Comparison of ENCODE assay signal across 9 mouse cellular contexts in the genomic region with DNA sequence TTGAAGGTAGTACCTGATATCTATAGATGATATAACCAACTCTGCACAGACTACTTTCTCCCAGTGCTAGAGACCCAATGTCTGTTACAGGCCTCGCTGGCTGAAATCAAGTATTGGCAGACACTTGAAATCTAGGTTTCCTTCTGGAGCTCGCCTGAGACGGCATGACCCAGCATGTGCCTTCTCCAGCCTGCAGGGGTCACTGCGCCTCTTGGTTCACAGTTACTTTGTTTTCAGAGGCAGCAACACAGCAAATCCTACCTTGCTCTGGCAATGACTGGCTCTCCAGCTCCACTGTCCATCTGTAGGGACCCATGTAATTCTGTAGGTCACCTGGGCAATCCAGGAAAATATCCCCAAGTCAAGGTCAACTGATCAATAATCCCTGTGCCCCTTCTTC.
DNase-seq lines count a peak whose midpoint lies in the region; ATAC-seq lines count a peak whose summit lies in the region.
"Had no signal": no experiment of that assay in that cellular context is flagged by ENCODE, and none has a peak within 500 bp of the region (broad histone marks: within the 10 kb centered on the region; RNA-seq: fewer than 3 reads in every experiment).

No protein-coding gene starts in this region.

- no peak overlapping the region for H3K27ac ChIP-seq in heart, embryonic 11.5 days (ENCODE audit: low read depth, low read length)
- H3K27ac ChIP-seq: neural tube, embryonic 12.5 days had no signal

- no peak overlapping the region for H3K9ac ChIP-seq in heart, embryonic 11.5 days (ENCODE audit: low read depth, low read length)
- H3K9ac ChIP-seq: neural tube, embryonic 12.5 days had no signal

- no peaks in the 10 kb centered on the region for H3K36me3 ChIP-seq in heart, embryonic 11.5 days (ENCODE audit: control insufficient read depth, insufficient read depth, low read length)
- H3K36me3 ChIP-seq: neural tube, embryonic 12.5 days had no signal

- no peaks in the 10 kb centered on the region for H3K9me3 ChIP-seq in heart, embryonic 11.5 days (replicated peaks; ENCODE audit: control insufficient read depth, low read length)
- H3K9me3 ChIP-seq: neural tube, embryonic 12.5 days had no signal

- intact Hi-C loops in heart, postnatal 14 days (cut with DNase I), result loop anchor here (2.0 to 10.0 kb wide), 2 partner anchors 95 to 191 kb away; no protein-coding TSS in a partner anchor

- H3K4me2 ChIP-seq in heart, embryonic 11.5 days, result no peak overlapping the region
- H3K4me2 ChIP-seq: neural tube, embryonic 12.5 days had no signal

- no peaks in the 10 kb centered on the region for H3K27me3 ChIP-seq in heart, embryonic 11.5 days (ENCODE audit: control insufficient read depth, insufficient read depth, low read length)
- H3K27me3 ChIP-seq: neural tube, embryonic 12.5 days had no signal

- 25% methylated on average over 4 of the region's 4 CpGs for WGBS in heart, embryonic 11.5 days (ENCODE audit: insufficient replicate concordance)

- ATAC-seq in heart, embryonic 11.5 days (replicated peaks; ENCODE audit: insufficient number of reproducible peaks, low FRiP score, low TSS enrichment), result no peak

- peak; percentile 40 to 62 for DNase-seq in heart, postnatal 14 days
- DNase-seq in thymus, postnatal 25 days, result peak; percentile 2
- no peak for DNase-seq in thymus, postnatal 0 days (ENCODE audit: low spot score)
- DNase-seq in cerebellum, postnatal 10 days, result peak; percentile 70 to 73
- peak; percentile 76 for DNase-seq in kidney, postnatal 10 days
- peak; percentile 2 for DNase-seq in lung, postnatal 25 days (ENCODE audit: low spot score)
- DNase-seq in spleen, adult 12 weeks (ENCODE audit: low spot score), result no peak

- no peak overlapping the region for H3K4me3 ChIP-seq in heart, embryonic 11.5 days (ENCODE audit: low read depth, low read length)
- H3K4me3 ChIP-seq: neural tube, embryonic 12.5 days had no signal

- no peaks in the 10 kb centered on the region for H3K4me1 ChIP-seq in heart, embryonic 11.5 days (ENCODE audit: control insufficient read depth, insufficient read depth, low read length)
- H3K4me1 ChIP-seq: neural tube, embryonic 12.5 days had no signal

Comparison
In these comparisons a context has a peak if more than half of its experiments do, and no peak if none do; other contexts are left out.
1. DNase-seq: peak in heart, postnatal 14 days (2 of 2), thymus, postnatal 25 days (single experiment), cerebellum, postnatal 10 days (2 of 2), kidney, postnatal 10 days (single experiment) and lung, postnatal 25 days (single experiment); none in thymus, postnatal 0 days (single experiment) and spleen, adult 12 weeks (single experiment).